Mouse (Mus musculus) layer of hippocampus, adult 2 months (tissue): ENCODE data around the gene Atp1b3. TPM values are rescaled to one million over a fixed set of nuclear protein-coding genes. Genes with fewer than 3 reads are reported as not detected.
A peak's percentile ranks its signal among the peaks of the same experiment; 100 is the strongest.
"Not testable (repeated sequence)": the region's sequence is repeated elsewhere in the genome, so short reads cannot be mapped to it uniquely, and the experiment has no call there.

ENCODE experiments used
- DNase-seq, 2 experiments: peaks; one replicate each; pipeline ENCODE4 v3.0.0; 2022; ENCODE audit warnings: low spot score in 2 of 2
- H3K27ac ChIP-seq: fragments of 200-600 bp; 2 replicates; pipeline ENCODE4 v1.8.1; 2022
- H3K4me3 ChIP-seq: fragments of 200-600 bp; 2 replicates; pipeline ENCODE4 v1.8.1; 2022; ENCODE audit warnings: mild to moderate bottlenecking
- CTCF ChIP-seq: fragments of 200-600 bp; conservative IDR thresholded peaks from 2 replicates; pipeline ENCODE4 v1.8.1; 2022; ENCODE audit warnings: antibody characterized with exemption, mild to moderate bottlenecking, moderate library complexity
- long read RNA-seq, 2 experiments: library from polyadenylated mRNA; stranded (forward); transcript quantifications; one replicate each; pipeline ENCODE4 v2.0.0; 2021; ENCODE audit warnings: borderline mapping rate in 2 of 2
- total RNA-seq, 2 experiments: library from RNA; stranded (reverse); gene quantifications; 2 replicates each; pipeline ENCODE4 v1.2.3; 2021

Atp1b3 gene
- total RNA-seq: 10 to 100 TPM; 72.4 to 88.6 TPM
- long read RNA-seq, experiment 1, transcript Atp1b3-201 (7 exons, 1,994 nt): major isoform, 15 of 32 reads
- long read RNA-seq, experiment 1, partial matches to known transcripts: 2 of 32 reads
- long read RNA-seq, experiment 1, other reads (novel, unspliced or antisense): 15 of 32 reads
- long read RNA-seq, experiment 2, transcript Atp1b3-201 (7 exons, 1,994 nt): major isoform, 34 of 61 reads
- long read RNA-seq, experiment 2, partial matches to known transcripts: 1 of 61 reads
- long read RNA-seq, experiment 2, other reads (novel, unspliced or antisense): 26 of 61 reads

DNA sequence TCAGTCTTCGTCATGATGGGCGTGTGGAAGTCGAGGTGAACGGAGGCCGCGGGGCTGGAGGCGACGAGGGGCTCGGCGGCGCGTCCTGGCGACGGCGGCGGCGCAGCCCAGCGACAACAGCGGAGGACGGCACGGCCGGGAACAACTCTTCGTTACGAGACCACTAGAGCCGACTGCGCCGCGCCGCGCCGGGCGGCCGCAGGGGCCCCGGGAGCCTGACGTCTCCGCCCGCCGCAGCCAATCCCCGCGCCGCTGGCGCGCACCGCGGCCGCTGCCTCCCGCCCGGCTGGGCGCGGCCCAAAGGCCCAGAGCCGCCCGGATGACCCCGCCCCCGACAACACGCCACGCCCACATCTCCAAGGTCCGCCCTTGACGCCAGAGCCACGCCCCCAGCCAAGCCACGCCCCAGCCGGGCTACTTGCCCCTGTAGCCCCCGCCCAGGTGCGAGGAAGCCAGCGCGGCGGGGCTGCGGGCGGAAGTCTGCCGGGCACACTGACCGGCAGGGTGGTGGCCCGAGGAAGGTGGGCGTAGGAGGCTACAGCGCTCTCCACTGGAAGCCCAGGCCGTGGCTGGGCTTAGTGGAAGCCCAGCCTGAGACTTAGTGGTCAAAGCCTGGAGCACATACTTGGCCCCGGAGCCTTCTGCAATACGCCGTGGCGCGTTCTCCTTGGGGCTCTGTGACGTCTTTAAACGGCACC lies at the start of gene Atp1b3:
Atp1b3 (minus strand) TSS at position 302 of the 698 bp plus-strand sequence.
- Histone ChIP-seq H3K27ac (peak within 1 kb of the TSS; percentile 90), H3K4me3 (peak within 1 kb of the TSS; percentile 83)
- peak; percentile 22; the same call in 1 of the 2 replicates for TF ChIP-seq CTCF
- DNase-seq: peak; percentile 97 to 99

DNA sequence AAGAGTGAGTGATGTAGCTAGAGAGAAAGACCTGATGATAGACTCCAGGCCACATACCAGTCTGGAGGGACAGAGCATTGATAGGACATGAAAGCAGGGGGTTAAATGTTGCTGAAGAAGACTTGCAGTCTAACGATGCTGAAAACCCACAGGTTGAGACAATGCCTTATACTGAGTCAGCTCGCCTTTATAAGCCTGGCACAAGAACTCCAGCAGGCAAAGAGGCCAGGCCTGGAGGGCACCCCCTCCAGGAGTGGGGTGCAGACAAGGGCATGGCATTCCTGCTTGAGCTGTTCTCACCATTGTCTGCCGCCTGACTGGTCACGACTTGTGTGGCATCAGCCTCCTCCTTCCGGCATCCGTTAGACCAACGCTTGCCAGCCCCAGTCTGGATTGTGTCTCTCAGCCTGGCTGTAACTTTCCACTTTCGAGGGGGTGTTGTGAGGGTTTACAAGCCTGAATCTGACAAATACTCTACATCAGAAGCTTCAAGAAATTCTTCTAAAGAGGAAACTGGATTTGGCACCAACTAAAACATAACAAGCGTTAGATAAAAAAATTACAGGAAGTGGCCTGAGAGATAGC lies 48.7 kb upstream of the Atp1b3 start:
- TF ChIP-seq CTCF: no peak
- no peak for DNase-seq
- Histone ChIP-seq H3K4me3 (no peak overlapping the region), H3K27ac (no peak overlapping the region)

- no peak for TF ChIP-seq CTCF
- Histone ChIP-seq H3K27ac (no peak overlapping the region), H3K4me3 (no peak overlapping the region)
- DNase-seq: no peak
Observed at GRCm38 (mm10) chr9:96404312-96404711, 40.1 kb upstream of the Atp1b3 start.

DNA sequence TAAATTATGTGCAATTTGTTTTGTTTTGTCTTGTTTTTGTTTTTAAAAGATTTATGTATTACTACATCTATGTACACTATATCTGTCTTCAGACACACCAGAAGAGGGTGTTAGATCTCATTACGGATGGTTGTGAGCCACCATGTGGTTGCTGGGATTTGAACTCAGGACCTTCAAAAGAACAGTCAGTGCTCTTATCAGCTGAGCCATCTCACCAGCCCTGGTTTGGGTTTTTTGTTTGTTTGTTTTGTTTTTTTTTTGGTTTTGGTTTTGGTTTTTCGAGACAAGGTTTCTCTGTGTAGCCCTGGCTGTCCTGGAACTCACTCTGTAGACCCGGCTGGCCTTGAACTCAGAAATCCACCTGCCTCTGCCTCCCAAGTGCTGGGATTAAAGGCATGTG lies 35.7 kb upstream of the Atp1b3 start:
- H3K4me3 ChIP-seq, H3K27ac ChIP-seq, DNase-seq: not testable (repeated sequence)

DNA sequence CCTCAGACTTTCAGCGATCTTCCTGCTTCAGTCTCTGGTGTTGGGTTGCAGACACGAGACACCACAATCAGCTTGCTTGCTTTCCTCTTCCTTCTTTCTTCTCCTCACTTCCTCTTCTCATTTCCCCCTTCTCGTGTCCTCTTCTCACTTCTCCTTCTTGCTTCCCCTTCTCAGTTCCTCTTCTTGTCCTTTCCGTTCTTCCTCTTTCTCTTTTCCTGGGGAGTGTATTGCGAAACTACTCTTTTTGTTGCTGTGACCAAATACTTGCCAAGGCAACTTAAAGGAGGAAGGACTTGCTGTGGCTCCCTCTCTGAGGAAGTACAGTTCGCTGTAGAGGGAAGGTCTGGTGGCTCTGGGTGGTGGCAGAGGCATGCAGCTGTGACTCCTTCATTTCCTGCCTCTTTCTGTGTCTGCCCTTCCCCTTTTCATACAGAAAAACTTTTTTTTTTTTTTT lies 35.2 kb upstream of the Atp1b3 start:
- no peak overlapping the region for H3K4me3 ChIP-seq
- TF ChIP-seq CTCF: no peak
- no peak for DNase-seq
- H3K27ac ChIP-seq: no peak overlapping the region

GRCm38 (mm10) chr9:96398614-96399013 lies 34.4 kb upstream of the Atp1b3 start:
- DNase-seq: no peak
- Histone ChIP-seq H3K4me3 (no peak overlapping the region), H3K27ac (no peak overlapping the region)
- no peak for TF ChIP-seq CTCF

GRCm38 (mm10) chr9:96398165-96398564 lies 33.9 kb upstream of the Atp1b3 start:
- no peak for TF ChIP-seq CTCF
- no peak for DNase-seq
- Histone ChIP-seq H3K27ac (no peak overlapping the region), H3K4me3 (no peak overlapping the region)

GRCm38 (mm10) chr9:96394910-96395690 lies 30.9 kb upstream of the Atp1b3 start:
- TF ChIP-seq CTCF: no peak
- DNase-seq: no peak
- no peak overlapping the region for H3K27ac ChIP-seq
- no peak overlapping the region for H3K4me3 ChIP-seq

DNA sequence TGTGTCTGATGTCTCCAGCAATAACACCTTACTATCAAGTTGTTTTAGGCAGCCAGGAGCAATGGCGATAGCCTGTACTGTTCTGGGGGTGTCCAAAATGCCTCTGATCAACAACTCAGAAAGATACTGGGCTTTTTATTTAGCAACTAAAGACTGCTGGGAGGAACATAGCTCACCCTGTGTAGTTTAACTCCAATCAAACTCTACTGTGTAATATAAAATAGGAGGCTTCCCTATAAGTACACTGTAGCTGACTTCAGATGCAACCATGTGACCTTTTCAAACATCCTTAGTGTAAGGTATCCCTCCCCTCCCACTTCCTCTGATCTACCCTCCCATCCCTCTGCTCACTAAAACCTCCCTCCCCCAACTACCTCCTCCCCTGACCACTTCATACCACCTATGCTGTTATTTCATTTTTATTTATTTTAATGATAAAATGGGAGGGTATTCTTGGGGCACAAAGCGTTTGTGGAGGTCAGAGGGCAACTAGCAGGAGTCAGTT lies 29.5 kb upstream of the Atp1b3 start:
- no peak for DNase-seq
- H3K4me3 ChIP-seq: no peak overlapping the region
- TF ChIP-seq CTCF: no peak
- H3K27ac ChIP-seq: no peak overlapping the region

DNA sequence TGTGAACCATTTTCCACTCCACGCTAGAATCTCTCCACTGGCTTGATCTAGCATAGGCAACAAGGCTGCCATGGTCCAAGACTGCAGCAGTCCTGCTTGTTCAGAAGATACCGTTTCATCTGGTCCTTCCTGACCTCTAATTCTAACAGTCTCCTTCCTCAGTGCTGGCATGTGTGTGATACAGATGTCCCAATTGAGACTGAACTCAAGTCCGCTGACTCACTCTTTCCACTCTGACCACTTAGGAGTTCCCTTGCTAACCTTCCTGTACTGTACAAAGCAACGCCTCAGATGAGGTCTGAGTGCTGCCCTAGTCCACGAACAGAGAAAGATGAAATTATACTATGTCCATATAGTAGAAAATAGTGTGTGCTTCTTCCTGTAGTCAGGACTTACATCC lies 28.9 kb upstream of the Atp1b3 start:
- no peak overlapping the region for H3K27ac ChIP-seq
- TF ChIP-seq CTCF: no peak
- no peak for DNase-seq
- H3K4me3 ChIP-seq: no peak overlapping the region

DNA sequence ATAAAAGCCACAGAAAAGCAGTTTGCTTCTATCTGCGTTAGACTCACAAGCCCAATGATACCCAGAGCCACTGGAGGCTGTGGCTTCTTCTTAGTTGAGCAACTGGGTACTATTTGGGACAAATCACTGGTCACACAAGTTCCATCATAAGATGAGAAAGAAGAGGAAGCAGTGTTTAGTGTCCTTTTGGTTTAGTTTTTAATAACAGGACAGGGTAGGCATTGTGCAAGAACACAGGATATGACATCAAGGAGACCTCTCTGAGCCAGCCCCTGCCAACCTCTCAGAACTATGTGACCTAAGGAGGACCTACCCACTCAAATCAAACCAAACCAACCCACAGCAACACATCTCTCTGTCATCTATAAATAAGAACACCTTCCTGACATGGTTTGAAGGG lies 27.7 kb upstream of the Atp1b3 start:
- no peak overlapping the region for H3K27ac ChIP-seq
- H3K4me3 ChIP-seq: no peak overlapping the region
- no peak for TF ChIP-seq CTCF
- DNase-seq: no peak

DNA sequence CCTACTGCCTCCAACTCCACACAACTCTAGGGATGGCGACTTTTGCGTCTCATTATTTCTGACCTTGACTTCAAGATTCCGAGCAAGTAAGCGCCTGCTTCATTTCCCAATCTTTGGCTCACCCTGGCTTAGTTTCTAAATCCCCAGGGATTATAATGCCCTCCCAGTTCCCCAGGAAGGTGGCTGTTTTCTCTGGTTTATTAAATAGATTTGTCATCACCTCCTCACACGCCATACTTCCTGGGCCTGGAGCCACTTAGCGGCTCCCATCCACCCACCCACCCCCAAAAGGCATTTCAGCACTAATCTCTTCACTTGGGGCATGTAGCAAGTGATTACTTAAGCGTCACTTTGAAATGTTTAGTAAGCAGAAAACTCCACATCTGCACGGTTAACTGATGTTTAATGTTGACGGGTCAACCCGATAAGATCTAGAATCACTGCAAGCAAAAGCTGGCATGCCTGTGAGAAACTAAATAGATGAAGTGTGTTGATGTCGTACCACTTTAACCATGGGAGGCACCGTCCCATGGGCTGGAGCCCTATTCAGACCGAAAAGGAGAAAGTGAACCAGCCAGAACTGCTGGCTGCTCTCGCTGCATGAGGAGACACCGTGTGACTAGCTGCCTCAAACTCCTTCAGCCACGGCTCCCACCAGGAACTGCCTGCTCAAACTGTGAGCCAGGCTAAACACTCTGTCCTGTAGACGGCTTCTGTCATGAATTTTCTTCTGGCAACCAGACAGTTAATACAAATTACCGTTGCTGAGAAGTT lies 19.7 kb upstream of the Atp1b3 start:
- Histone ChIP-seq H3K27ac (no peak overlapping the region), H3K4me3 (no peak overlapping the region)
- TF ChIP-seq CTCF: no peak
- no peak for DNase-seq
